Mouse (Mus musculus) heart, adult 18-20 months (tissue): ENCODE measurements at regions not wholly inside any gene's neighbourhood (a gene's known extent, or its start where the extent isn't known, plus 50 kb on each side); places are given as distances from the start of the nearest gene placed in this dataset.
A peak's percentile ranks its signal among the peaks of the same experiment; 100 is the strongest.

ENCODE experiments used
- DNase-seq, 2 experiments: peaks; one replicate each; pipeline ENCODE4 v3.0.0; 2021 to 2022; ENCODE audit warnings: mixed read lengths in 1 of 2

DNA sequence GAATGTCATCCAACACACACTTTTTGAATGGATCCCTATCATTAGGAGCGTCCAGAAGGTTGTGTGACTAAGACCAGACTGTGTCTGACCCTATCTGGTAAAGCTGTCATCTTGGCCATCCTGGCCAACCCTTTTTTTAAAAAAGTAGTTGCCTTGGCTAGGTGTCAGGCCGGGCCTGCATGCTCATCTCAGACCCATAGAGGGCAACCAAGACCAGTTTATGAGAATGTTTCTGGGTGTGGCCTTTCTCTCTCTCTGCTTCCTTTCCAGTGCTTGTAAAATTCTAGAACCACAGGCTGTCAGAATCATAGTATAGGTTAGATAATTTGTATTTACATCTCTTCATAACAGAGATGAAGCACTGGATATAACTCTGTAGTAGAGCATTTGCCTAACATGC is 62.8 kb upstream of the Las1l start:
- peak; percentile 69 to 85 for DNase-seq

DNA sequence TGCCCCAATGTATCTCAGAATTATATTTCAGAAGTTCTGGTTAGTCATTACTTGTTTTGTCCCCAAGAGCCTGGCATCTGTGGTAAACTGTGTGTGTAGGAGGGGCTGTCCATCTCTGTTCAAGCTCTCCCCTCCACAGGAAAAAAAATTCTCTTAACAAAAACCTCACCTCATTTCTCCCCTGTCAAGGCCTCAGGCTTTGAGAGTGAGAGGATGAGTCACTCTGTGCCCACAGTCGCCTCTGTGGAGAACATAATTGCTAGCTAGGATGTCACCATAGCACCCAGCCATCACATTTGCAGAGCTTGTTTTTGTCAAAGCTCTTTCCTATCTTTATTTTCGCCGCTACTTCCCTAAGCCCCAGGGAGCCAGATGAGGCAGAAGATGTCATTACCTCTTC is 63.6 kb upstream of the Las1l start:
- peak in 1 of 2 experiments; percentile 8 for DNase-seq

DNA sequence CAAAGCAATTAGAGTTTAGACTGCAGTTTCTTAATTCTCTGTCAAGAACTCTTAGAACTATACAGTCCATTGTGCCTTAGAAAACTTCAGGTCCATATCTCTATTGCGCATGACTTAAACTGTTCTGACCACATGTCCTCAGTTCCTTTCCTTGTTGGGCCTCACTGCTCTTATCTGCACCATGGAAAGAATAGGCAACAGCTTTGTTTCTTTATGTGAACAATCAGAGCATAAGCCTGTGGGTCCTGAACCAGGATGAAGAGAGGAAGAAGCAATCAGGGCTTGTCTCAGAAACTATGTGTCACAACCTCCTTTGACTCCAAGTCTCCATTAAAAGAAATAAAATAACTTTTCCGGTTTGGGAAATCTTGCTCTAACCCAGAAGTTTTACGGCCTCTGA is 68.6 kb upstream of the Las1l start:
- peak in 1 of 2 experiments; percentile 17 for DNase-seq

- peak; percentile 55 to 85 for DNase-seq
Measured at GRCm38 (mm10) chrX:96025876-96026275, 69.1 kb upstream of the Las1l start.

- no peak for DNase-seq
Measured at GRCm38 (mm10) chrX:96031591-96031990, 64.3 kb upstream of the Msn start.

DNA sequence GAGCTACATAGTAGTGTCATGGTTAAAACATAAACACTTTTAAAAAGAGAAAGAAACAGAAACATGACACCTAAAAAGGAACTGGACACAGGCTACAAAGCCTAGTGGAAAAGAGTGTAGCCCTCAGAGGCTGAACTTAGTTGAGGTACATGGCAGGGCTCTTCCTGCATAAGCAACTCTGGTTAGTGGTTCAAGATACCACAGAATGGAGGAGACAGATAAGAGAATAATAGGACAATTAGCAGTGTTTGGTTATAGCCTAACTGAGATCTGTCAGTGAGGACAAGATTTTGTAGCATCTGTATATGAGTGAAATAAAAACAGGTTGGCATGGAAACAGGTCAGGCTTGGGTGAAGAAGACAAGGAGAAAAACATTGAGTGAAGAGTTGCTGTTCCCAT is 60.5 kb upstream of the Msn start:
- no peak for DNase-seq

- no peak for DNase-seq
Measured at GRCm38 (mm10) chrX:96042193-96042592, 53.6 kb upstream of the Msn start.
